Mouse (Mus musculus) thymus, adult 2 months (tissue): ENCODE results near the gene Polr3h.

Experiments
- CTCF ChIP-seq: fragments of 200-500 bp; IDR thresholded peaks from 2 replicates; pipeline ENCODE4 v1.5.1; 2012; ENCODE audit warnings: mild to moderate bottlenecking, control low read depth, low read length, moderate library complexity, borderline replicate concordance; ENCODE audit not compliant: control insufficient read depth, poor library complexity, insufficient read depth; ENCODE audit errors: extremely low read depth
- POLR2A ChIP-seq: fragments of 200-500 bp; IDR thresholded peaks from 2 replicates; pipeline ENCODE4 v1.6.1; 2012; ENCODE audit warnings: mild to moderate bottlenecking, low read length, control low read depth, moderate library complexity; ENCODE audit not compliant: control insufficient read depth, poor library complexity, insufficient read depth; ENCODE audit errors: extremely low read depth

DNA sequence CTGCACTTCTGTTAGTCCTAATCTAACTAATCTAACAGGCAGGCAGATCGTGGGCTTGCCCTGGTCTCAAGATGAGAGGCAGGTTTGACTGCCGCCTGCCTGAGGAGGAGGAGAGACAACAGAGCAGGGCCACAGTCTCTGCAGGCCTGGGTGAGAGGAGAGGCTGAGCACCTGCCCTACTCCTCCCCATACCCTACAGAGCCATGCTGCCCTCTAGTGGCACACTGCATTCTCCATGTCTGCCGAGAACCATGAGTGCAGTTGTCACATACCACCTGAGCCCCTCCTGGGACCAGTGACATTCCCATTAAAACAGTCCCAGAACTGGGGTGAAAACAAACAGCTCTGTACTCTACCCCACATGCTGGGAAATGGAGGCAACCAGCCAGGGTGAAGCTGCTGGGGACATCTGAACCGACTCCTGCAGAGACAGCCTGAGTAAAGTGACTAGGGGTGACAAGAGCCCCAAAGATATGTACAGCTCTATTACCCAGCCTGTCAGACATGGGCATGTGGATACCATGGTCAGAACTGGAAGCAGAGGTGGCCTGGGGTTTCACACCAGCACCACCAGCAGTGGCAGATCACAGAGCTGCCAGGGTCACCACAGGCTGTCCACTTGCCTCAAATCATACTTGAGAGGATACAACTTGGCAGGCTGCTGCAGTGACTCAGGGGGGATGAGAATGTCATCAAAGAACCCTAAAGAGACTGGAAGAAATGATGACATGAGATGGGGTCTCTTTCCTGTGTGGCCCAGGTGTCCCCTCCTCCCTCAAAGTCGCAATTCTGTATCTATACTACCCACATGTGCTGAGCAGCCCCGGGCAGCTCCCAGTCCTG lies 8.2 kb downstream of the Polr3h start:
- TF ChIP-seq POLR2A: no peak
- TF ChIP-seq CTCF: peak; percentile 80; the same call in 1 of the 2 replicates
